Mouse (Mus musculus): ENCODE data around the gene Slx1b. TPM values are rescaled to one million over a fixed set of nuclear protein-coding genes. Genes with fewer than 3 reads are reported as not detected.

Gene Slx1b
- 10.8 TPM for polyA plus RNA-seq (2017; shearing (Covaris generic))

DNA sequence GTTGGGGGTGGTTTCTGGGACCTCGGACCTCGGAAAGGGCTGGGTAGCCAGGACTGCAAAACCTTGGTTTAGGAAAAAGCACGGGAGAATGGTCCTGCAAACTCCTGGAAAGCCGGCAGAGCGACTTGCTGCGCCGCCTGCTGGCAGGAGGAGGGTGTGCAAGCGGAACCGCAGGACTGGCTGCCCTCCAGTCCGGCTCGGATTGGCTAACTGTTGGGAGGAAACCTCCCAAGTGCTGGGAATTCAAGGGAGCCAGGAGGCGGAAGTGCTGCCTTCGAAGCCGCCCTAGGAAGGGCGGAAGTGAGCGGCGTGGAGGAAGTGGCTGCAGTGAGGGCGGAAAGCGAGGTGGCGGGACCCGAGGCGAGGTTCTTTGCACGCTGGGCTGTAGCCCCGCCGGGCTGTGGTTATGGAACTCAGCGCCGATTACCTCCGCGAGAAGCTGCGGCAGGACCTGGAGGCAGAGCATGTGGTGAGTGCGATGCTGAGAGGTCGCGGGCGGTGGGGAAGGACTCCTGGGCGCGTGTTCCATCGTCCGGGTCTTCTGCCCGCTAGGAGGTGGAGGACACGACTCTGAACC, at the start of gene Slx1b:
Gene Slx1b (minus strand): TSS at position 154 of the 577 bp plus-strand sequence.

DNA sequence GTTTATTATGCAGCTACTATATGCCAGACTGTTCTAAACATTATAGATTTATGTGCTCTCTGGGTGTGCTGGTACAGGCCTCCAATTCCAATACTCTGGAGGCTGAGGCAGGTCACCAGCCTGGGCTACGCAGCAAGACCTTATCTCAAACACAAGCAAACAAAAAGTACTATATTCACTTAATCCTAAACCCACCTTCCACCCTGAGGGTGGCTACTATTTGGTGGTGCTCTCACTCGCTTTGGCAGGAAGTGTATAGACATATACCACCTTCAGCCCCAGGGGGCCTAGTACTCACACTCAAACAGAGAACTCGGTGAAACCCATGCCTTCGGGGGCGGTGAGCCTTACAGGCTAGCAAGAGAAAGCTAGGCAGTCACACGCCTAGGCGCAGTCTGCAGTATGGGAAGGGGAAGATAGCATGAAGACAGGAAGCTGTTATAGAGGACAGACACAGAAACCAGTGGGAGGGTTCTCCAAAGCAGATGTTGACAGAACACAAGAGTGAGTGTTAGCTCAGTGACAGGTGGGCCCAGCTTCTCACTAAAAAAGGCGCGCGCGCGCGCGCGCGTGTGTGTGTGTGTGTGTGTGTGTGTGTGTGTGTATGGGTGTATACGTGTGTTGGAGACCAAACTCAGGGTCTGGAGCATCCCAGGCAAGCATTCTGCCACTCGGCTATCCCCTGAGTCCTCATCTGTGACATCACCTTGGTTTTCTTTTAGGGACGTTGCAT, 12.0 kb upstream of the Slx1b start, which contains the start of gene Coro1a:
Gene Coro1a (minus strand): TSS at position 346 of the 733 bp plus-strand sequence.

GRCm38 (mm10) chr7:126695210-126695611, 373 bp downstream of the Slx1b start, which contains the start of gene Bola2:
Gene Bola2 (plus strand): TSS chr7:126695401.

DNA sequence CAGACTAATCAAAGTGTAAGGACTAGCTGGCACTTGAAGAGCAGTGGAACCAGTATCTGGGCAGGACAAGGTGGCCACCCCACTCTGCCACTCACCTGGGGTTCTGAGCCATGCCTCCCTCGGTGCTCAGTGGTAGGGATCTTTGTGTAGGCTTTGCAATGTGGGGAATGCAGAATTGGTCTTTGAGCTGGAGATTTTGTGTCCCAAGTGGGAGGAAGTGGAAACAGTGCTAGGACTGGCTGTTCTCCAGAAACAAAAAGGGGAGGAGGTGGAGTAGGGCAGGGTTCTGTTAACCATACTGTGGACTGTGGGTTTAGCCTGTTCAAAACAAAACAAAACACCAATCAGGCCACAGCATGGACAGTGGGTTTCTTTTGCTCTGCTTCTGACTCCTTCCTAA, 19.4 kb downstream of the Slx1b start, which contains the start of gene Sult1a1:
Gene Sult1a1 (minus strand): TSS at position 226 of the 400 bp plus-strand sequence.

GRCm38 (mm10) chr7:126649231-126650051, 46.1 kb downstream of the Slx1b start, which contains the start of gene Sgf29:
Gene Sgf29 (plus strand): TSS chr7:126649309.

Other genes with a start within 250 kb of the Slx1b start
- gene Atp2a1, start 232.7 kb downstream of the Slx1b start, polyA plus RNA-seq (2017; shearing (Covaris generic)) = 0.50 TPM
- 32.4 TPM for gene Sh2b1, start 220.4 kb downstream of the Slx1b start, polyA plus RNA-seq (2017; shearing (Covaris generic))
- 143 TPM for gene Tufm, start 208.4 kb downstream of the Slx1b start, polyA plus RNA-seq (2017; shearing (Covaris generic))
- gene Atxn2l, start 192.3 kb downstream of the Slx1b start, polyA plus RNA-seq (2017; shearing (Covaris generic)) = 25.6 TPM
- gene Eif3c, start 129.4 kb downstream of the Slx1b start, polyA plus RNA-seq (2017; shearing (Covaris generic)) = 238 TPM
- 3.2 TPM for gene Apobr, start 110.8 kb downstream of the Slx1b start, polyA plus RNA-seq (2017; shearing (Covaris generic))
- gene Cln3, start 110.0 kb downstream of the Slx1b start, polyA plus RNA-seq (2017; shearing (Covaris generic)) = 109 TPM
- gene Il27, start 100.8 kb downstream of the Slx1b start, polyA plus RNA-seq (2017; shearing (Covaris generic)) = not detected
- gene Nupr1, start 64.9 kb downstream of the Slx1b start, polyA plus RNA-seq (2017; shearing (Covaris generic)) = not detected
- 132 TPM for gene Sgf29, start 46.5 kb downstream of the Slx1b start, polyA plus RNA-seq (2017; shearing (Covaris generic))
- 1.4 TPM for gene Sult1a1, start 19.4 kb downstream of the Slx1b start, polyA plus RNA-seq (2017; shearing (Covaris generic))
- gene Bola2, start 383 bp downstream of the Slx1b start, polyA plus RNA-seq (2017; shearing (Covaris generic)) = 153 TPM
- 3,709 TPM for gene Coro1a, start 12.0 kb upstream of the Slx1b start, polyA plus RNA-seq (2017; shearing (Covaris generic))
- gene Mapk3, start 63.8 kb upstream of the Slx1b start, polyA plus RNA-seq (2017; shearing (Covaris generic)) = 37.7 TPM
- 1.9 TPM for gene Gdpd3, start 70.5 kb upstream of the Slx1b start, polyA plus RNA-seq (2017; shearing (Covaris generic))
- 201 TPM for gene Ypel3, start 81.2 kb upstream of the Slx1b start, polyA plus RNA-seq (2017; shearing (Covaris generic))
- gene Tbx6, start 85.7 kb upstream of the Slx1b start, polyA plus RNA-seq (2017; shearing (Covaris generic)) = 4.0 TPM
- 333 TPM for gene Ppp4c, start 96.7 kb upstream of the Slx1b start, polyA plus RNA-seq (2017; shearing (Covaris generic))
- gene Fam57b, start 101.9 kb upstream of the Slx1b start, polyA plus RNA-seq (2017; shearing (Covaris generic)) = not detected
- gene 4930451I11Rik, start 135.9 kb upstream of the Slx1b start, polyA plus RNA-seq (2017; shearing (Covaris generic)) = not detected
- not detected for gene Doc2a, start 151.6 kb upstream of the Slx1b start, polyA plus RNA-seq (2017; shearing (Covaris generic))
- 10.6 TPM for gene Hirip3, start 166.2 kb upstream of the Slx1b start, polyA plus RNA-seq (2017; shearing (Covaris generic))
- 113 TPM for gene Ino80e, start 166.6 kb upstream of the Slx1b start, polyA plus RNA-seq (2017; shearing (Covaris generic))
- 53.3 TPM for gene Taok2, start 188.9 kb upstream of the Slx1b start, polyA plus RNA-seq (2017; shearing (Covaris generic))
- gene Tmem219, start 227.1 kb upstream of the Slx1b start, polyA plus RNA-seq (2017; shearing (Covaris generic)) = 58.9 TPM
- gene Kctd13, start 233.1 kb upstream of the Slx1b start, polyA plus RNA-seq (2017; shearing (Covaris generic)) = 9.7 TPM